Mouse (Mus musculus) MEL (cell line): ENCODE results near the gene Cdca4. TPM values are rescaled to one million over a fixed set of nuclear protein-coding genes. Genes with fewer than 3 reads are reported as not detected.

ENCODE experiments used
- DNase-seq: peaks from one replicate; pipeline ENCODE4 v3.0.0; 2011; ENCODE audit warnings: low read depth, low spot score
- H3K27ac ChIP-seq: 2 replicates; pipeline ENCODE4 v1.5.1; 2012; ENCODE audit warnings: low read depth, mild to moderate bottlenecking, control low read depth, low read length, moderate library complexity; ENCODE audit not compliant: control insufficient read depth
- H3K27me3 ChIP-seq, 2 experiments: fragments of 150-350 bp in 1 of 2; sonication (generic) in 1 of 2; 2 replicates each; pipeline ENCODE4 v1.6.1; 2012; ENCODE audit warnings: low read length in 2 of 2, mild to moderate bottlenecking in 2 of 2, improper control_type of control experiment in 1 of 2, moderate library complexity in 1 of 2; ENCODE audit not compliant: insufficient read depth in 2 of 2, control insufficient read depth in 1 of 2
- H3K36me3 ChIP-seq, 2 experiments: 2 replicates each; pipeline ENCODE4 v1.6.1; 2012 to 2014; ENCODE audit warnings: low read length in 2 of 2, improper control_type of control experiment in 1 of 2, inconsistent platforms in 1 of 2, mild to moderate bottlenecking in 1 of 2; ENCODE audit not compliant: insufficient read depth in 2 of 2, control insufficient read depth in 1 of 2
- H3K4me1 ChIP-seq, 2 experiments: fragments of 150-350 bp in 1 of 2; sonication (generic) in 1 of 2; 2 replicates each; pipeline ENCODE4 v1.6.1; 2012; ENCODE audit warnings: low read length in 2 of 2, improper control_type of control experiment in 1 of 2, mild to moderate bottlenecking in 1 of 2; ENCODE audit not compliant: insufficient read depth in 2 of 2, control insufficient read depth in 1 of 2
- H3K4me3 ChIP-seq, 2 experiments: fragments of 150-350 bp in 1 of 2; sonication (generic) in 1 of 2; 2 replicates each; pipeline ENCODE4 v1.5.1; 2012; ENCODE audit warnings: low read depth in 2 of 2, low read length in 2 of 2, mild to moderate bottlenecking in 2 of 2, moderate library complexity in 2 of 2, control low read depth in 1 of 2, improper control_type of control experiment in 1 of 2; ENCODE audit not compliant: control insufficient read depth in 1 of 2, insufficient read depth in 1 of 2
- H3K79me2 ChIP-seq: 2 replicates; pipeline ENCODE4 v1.6.1; 2012; ENCODE audit warnings: mild to moderate bottlenecking, low read length, moderate library complexity; ENCODE audit not compliant: control insufficient read depth, poor library complexity, insufficient read depth
- H3K9ac ChIP-seq: 2 replicates; pipeline ENCODE4 v1.6.1; 2012; ENCODE audit warnings: low read depth, mild to moderate bottlenecking, control low read depth, low read length, moderate library complexity; ENCODE audit not compliant: control insufficient read depth, poor library complexity, severe bottlenecking
- H3K9me3 ChIP-seq: fragments of 150-350 bp; sonication (generic); replicated peaks from 2 replicates; pipeline ENCODE4 v1.6.1; 2012; ENCODE audit warnings: mild to moderate bottlenecking, low read length, improper control_type of control experiment, moderate library complexity; ENCODE audit not compliant: insufficient read depth
- BHLHE40 ChIP-seq: IDR thresholded peaks from 2 replicates; pipeline ENCODE4 v1.6.1; 2012; ENCODE audit warnings: low read depth, mild to moderate bottlenecking, inconsistent platforms, low read length, improper control_type of control experiment, borderline replicate concordance
- CHD1 ChIP-seq: IDR thresholded peaks from 2 replicates; pipeline ENCODE4 v1.6.1; 2012; ENCODE audit warnings: low read depth, mild to moderate bottlenecking, inconsistent platforms, low read length, improper control_type of control experiment
- CTCF ChIP-seq, 3 experiments: IDR thresholded peaks in 2 of 3; conservative IDR thresholded peaks in 1 of 3; 2 replicates each; pipeline ENCODE4 v1.5.1; 2011 to 2012; ENCODE audit warnings: low read length in 3 of 3, low read depth in 2 of 3, mild to moderate bottlenecking in 2 of 3, improper control_type of control experiment in 1 of 3, inconsistent platforms in 1 of 3, mixed read lengths in 1 of 3, moderate library complexity in 1 of 3; ENCODE audit not compliant: control insufficient read depth in 1 of 3, insufficient read depth in 1 of 3, poor library complexity in 1 of 3, severe bottlenecking in 1 of 3
- E2F4 ChIP-seq: IDR thresholded peaks from 2 replicates; pipeline ENCODE4 v1.6.1; 2011; ENCODE audit warnings: low read depth, low read length, improper control_type of control experiment, borderline replicate concordance
- ETS1 ChIP-seq: IDR thresholded peaks from 2 replicates; pipeline ENCODE4 v1.6.1; 2012; ENCODE audit warnings: low read depth, mild to moderate bottlenecking, inconsistent platforms, low read length, improper control_type of control experiment, moderate library complexity
- GABPA ChIP-seq: IDR thresholded peaks from 2 replicates; pipeline ENCODE4 v1.6.1; 2012; ENCODE audit warnings: low read depth, mild to moderate bottlenecking, inconsistent platforms, low read length, improper control_type of control experiment, moderate library complexity
- HCFC1 ChIP-seq: IDR thresholded peaks from 2 replicates; pipeline ENCODE4 v1.6.1; 2012; ENCODE audit warnings: low read depth, mild to moderate bottlenecking, inconsistent platforms, low read length, improper control_type of control experiment, moderate library complexity
- MAFK ChIP-seq: IDR thresholded peaks from 2 replicates; pipeline ENCODE4 v1.6.1; 2011; ENCODE audit warnings: low read depth, mild to moderate bottlenecking, low read length, improper control_type of control experiment, borderline replicate concordance
- MAX ChIP-seq: IDR thresholded peaks from 2 replicates; pipeline ENCODE4 v1.6.1; 2011; ENCODE audit warnings: low read length, improper control_type of control experiment
- MEF2A ChIP-seq: IDR thresholded peaks from 2 replicates; pipeline ENCODE4 v1.6.1; 2014; ENCODE audit warnings: low read depth, mild to moderate bottlenecking, inconsistent platforms, low read length, improper control_type of control experiment; ENCODE audit not compliant: poor library complexity, insufficient replicate concordance, severe bottlenecking; ENCODE audit errors: extremely low read depth
- MYB ChIP-seq: IDR thresholded peaks from 2 replicates; pipeline ENCODE4 v1.6.1; 2011; ENCODE audit warnings: mild to moderate bottlenecking, low read depth, low read length, improper control_type of control experiment
- MYC ChIP-seq: IDR thresholded peaks from 2 replicates; pipeline ENCODE4 v1.6.1; 2011; ENCODE audit warnings: low read depth, mild to moderate bottlenecking, low read length, improper control_type of control experiment, moderate library complexity
- POLR2A ChIP-seq, 2 experiments: IDR thresholded peaks; 2 replicates each; pipeline ENCODE4 v1.6.1; 2011 to 2012; ENCODE audit warnings: low read length in 2 of 2, mild to moderate bottlenecking in 2 of 2, control low read depth in 1 of 2, improper control_type of control experiment in 1 of 2, low read depth in 1 of 2, moderate library complexity in 1 of 2; ENCODE audit not compliant: control insufficient read depth in 1 of 2, insufficient read depth in 1 of 2, poor library complexity in 1 of 2
- POLR2AphosphoS2 ChIP-seq: IDR thresholded peaks from 2 replicates; pipeline ENCODE4 v1.6.1; 2011; ENCODE audit warnings: low read length, improper control_type of control experiment
- RAD21 ChIP-seq: IDR thresholded peaks from 2 replicates; pipeline ENCODE4 v1.6.1; 2011; ENCODE audit warnings: mild to moderate bottlenecking, low read depth, low read length, improper control_type of control experiment
- SIN3A ChIP-seq: IDR thresholded peaks from 2 replicates; pipeline ENCODE4 v1.6.1; 2012; ENCODE audit warnings: low read length, improper control_type of control experiment, inconsistent platforms
- TAL1 ChIP-seq: IDR thresholded peaks from 2 replicates; pipeline ENCODE4 v1.6.1; 2012; ENCODE audit warnings: mild to moderate bottlenecking, inconsistent platforms, low read length, moderate library complexity, mixed read lengths
- ZNF384 ChIP-seq: IDR thresholded peaks from 2 replicates; pipeline ENCODE4 v1.6.1; 2012; ENCODE audit warnings: low read depth, mild to moderate bottlenecking, inconsistent platforms, low read length, improper control_type of control experiment
- polyA plus RNA-seq, 2 experiments: library from polyadenylated mRNA; stranded (reverse) in 1 of 2; unstranded in 1 of 2; fragments of >175 nt in 1 of 2; fragments of >200 nt in 1 of 2; gene quantifications; 2 replicates each; pipeline versions ENCODE4 v1.2.1 to v1.2.4; 2012; ENCODE audit warnings: low replicate concordance in 2 of 2, low read depth in 1 of 2; ENCODE audit not compliant: insufficient read length in 2 of 2, insufficient read depth in 1 of 2, missing spikeins in 1 of 2
- total RNA-seq: library from RNA; depleted of rRNA; stranded (reverse); fragments of 300-350 nt; gene quantifications from 2 replicates; pipeline ENCODE4 v1.2.3, GENCODE M21; 2012

Gene Cdca4
- total and polyA plus RNA-seq, 3 experiments, result 274 to 279 TPM; not detected in 1

DNA sequence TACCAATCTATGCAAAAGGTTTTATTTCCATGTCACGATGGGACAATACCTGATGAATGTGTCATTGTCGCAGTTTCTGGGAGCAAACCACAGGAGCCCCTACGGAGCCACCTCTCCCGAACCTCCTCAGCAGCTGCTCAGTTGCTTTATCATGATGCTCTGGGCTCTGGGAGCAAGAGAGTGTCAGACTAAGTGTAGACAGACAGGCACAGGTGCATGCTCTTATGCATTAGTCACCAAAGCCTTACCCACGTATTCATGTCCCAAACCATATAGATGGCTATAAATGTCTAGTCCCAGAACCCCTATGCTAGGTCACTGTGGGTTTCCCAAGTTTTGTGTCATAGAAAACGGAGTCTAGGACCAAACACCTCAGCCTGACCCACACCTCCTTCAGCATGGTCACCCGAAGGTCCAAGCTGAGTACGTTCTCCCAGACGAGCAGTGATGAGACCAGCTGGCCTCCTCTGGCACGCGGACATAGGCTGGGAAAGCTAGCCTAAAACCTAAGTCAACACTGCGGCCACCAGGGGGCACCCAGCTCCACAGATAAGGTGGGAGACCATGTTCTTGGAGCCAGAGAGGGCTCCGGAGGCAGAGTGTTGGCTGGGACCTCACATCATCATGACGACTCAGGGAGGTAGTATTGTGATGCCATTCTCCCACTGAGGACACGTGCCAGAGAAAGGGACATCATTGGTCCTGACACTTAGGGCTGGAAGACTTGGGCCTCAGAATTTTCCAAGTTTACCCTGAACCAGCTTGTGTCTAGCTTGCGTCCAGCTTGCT is 46.2 kb upstream of the Cdca4 start (continued):
- TF ChIP-seq MYC, result peak; percentile 28; the same call in 1 of the 2 replicates
- TF ChIP-seq ETS1, result no peak
- TF ChIP-seq MEF2A, result 0 out of 2 replicates have a peak, but pooled peaks have one; percentile 9
- TF ChIP-seq SIN3A, result peak; percentile 70
- TF ChIP-seq BHLHE40, result peak; percentile 55; the same call in 1 of the 2 replicates
- TF ChIP-seq CHD1, result no peak
- TF ChIP-seq HCFC1, result peak; percentile 60
- TF ChIP-seq GABPA, result no peak
- peak; percentile 75; the same call in 1 of the 2 replicates for TF ChIP-seq MAX
- peak in 2 of 3 experiments; percentile 97 to 99; a peak in 4 of 6 replicates for TF ChIP-seq CTCF (IDR thresholded peaks at IDR 0.05 in 2 of 3, conservative IDR thresholded peaks at IDR 0.05 in 1 of 3; ENCODE audit: control insufficient read depth in 1 of 3, insufficient read depth in 1 of 3, low read depth in 2 of 3, low read length in 3 of 3, poor library complexity in 1 of 3, severe bottlenecking in 1 of 3)
- no peak for TF ChIP-seq MAFK
- TF ChIP-seq ZNF384, result peak; percentile 36; the same call in 1 of the 2 replicates

DNA sequence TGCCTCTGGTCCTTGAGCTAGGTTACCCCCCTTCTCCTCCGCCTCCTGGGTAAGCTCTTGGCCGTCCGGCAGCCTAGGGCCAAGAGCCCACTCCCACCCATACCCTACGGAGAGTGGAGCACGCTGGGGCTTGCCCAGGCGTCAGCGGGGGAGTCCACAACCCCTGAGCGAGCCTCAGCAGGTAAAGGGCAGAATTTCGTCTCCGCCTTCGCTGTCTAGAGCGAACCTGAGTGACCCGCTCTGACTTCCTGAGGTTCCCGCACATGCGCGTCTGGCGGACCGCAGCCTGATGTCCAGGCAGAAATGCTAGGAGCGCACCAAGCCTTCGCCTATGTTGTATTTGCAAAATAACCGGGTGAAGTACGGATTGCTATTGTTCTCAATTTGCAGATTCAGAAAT is 45.0 kb upstream of the Cdca4 start:
- Histone ChIP-seq H3K9me3 (no peaks in the 10 kb centered on the region), H3K4me3 (no peak overlapping the region), H3K9ac (no peak overlapping the region), H3K4me1 (peaks cover 6 to 29% of the 10 kb centered on the region in 2 experiments), H3K27me3 (no peaks in the 10 kb centered on the region), H3K79me2 (no peaks in the 10 kb centered on the region), H3K27ac (no peak overlapping the region), H3K36me3 (peaks cover 0 to 5% of the 10 kb centered on the region in 2 experiments; a peak in 1 of 4 replicates)
- DNase-seq, result no peak
- TF ChIP-seq POLR2AphosphoS2, result no peak
- no peak for TF ChIP-seq TAL1
- TF ChIP-seq MEF2A, result no peak
- no peak for TF ChIP-seq RAD21
- no peak for TF ChIP-seq POLR2A (IDR thresholded peaks at IDR 0.05; ENCODE audit: control insufficient read depth in 1 of 2, insufficient read depth in 1 of 2, low read depth in 1 of 2, low read length in 2 of 2, poor library complexity in 1 of 2)
- TF ChIP-seq MYB, result no peak
- TF ChIP-seq HCFC1, result no peak
- TF ChIP-seq E2F4, result no peak
